Mouse (Mus musculus) heart, postnatal 36 days (tissue): ENCODE measurements around the gene Zdhhc19. TPM values are rescaled to one million over a fixed set of nuclear protein-coding genes. Genes with fewer than 3 reads are reported as not detected.
"Not testable (repeated sequence)": the region's sequence is repeated elsewhere in the genome, so short reads cannot be mapped to it uniquely, and the experiment has no call there.

Experiments
- DNase-seq, 2 experiments: peaks; one replicate each; pipeline ENCODE4 v3.0.0; 2021 to 2022
- intact Hi-C: fragments of 180-260 bp; cut with DNase I; formaldehyde crosslinking; loops from one replicate; pipeline ENCODE4 v1.15.1; 2025
- total RNA-seq, 2 experiments: library from RNA; stranded (reverse); gene quantifications; 2 replicates each; pipeline ENCODE4 v1.2.3; 2021

Zdhhc19 gene
- total RNA-seq, 2 experiments from 2014 or later = not detected

DNA sequence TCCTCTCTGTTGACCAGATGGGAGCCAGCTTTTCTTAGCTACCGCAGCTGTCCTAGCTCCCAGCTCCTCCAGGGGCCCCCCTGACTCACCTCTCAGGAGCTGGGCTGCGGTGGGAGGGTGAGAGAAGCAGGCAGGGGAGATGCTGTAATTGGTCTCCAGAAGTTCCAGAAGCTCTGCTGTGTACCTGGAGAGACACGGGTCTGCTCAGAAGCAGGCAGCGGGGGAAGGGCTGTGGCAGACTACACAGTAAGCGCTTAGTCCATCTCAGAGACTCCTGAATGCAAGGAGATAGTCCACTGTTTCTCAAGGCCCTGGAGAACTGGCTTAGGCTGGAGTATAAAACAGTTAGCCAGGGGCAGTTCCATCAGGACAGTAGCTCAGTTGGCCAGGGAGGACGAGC lies 10.0 kb upstream of the Zdhhc19 start:
- DNase-seq = no peak
- intact Hi-C loops = no loop called here

DNA sequence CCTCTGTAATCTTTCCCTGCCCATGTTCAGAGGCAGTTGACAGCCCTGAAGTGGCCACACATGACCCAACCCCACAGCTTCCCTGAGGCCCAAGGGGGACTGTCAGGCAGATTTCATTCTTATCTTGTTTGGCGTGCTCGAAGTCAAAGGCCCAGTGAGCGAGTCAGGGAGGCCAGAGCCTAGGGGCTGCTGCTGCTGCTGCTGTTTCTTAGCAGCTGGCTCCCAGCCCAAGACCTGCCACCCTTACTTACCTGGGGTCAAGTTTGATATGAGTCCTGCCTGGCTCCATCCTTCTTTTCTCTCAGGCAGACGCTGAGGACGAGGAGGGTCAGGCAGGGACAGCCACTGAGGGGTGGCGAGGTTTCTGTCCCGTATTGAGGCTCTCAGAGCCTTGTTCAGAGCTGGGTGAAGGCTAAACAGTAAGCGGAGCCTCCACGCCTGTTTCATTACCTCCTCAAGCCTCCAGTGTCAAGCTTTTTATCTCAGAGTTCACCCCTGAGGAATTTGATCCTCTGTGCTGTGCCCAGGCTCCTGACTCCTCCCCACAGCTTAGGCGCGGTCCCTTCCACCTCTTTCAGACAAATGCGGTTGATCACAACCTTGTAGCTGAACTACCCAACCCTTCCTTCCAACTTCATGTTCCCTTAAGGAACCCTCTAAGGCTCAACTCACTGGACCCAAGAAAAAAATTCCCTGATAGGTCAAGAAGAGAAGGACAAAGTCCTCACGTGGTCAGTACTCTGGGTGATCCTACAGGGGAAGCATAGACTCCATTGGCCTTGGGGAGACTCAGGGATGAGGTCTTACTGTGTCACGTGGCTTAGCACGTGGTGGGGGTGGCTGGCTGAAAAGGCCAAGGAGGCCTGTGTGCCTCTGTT lies 8.6 kb upstream of the Zdhhc19 start, which contains the start of gene Slc51a:
Gene Slc51a (minus strand): TSS at position 646 of the 878 bp plus-strand sequence.
- no peak for DNase-seq
- intact Hi-C loops = no loop called here

DNA sequence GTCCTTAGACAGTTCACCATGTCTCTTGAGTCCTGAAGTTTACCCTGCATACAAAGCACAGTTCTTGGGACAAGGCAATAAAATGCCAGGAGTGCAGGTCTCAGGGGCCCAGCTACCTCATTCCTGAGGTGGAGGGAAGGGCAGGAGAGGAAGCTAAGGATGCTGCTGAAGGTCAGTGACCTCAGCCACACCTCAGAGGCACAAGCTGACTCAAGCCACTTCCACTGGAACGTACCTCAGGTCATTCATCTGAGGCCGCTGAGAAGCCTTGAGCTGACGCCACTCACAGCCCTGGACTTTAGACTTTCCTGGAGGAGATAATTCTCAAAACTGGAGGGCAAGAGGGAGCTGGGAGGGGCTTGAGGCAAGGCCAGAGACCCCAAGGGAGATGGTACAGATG lies 7.1 kb upstream of the Zdhhc19 start:
- intact Hi-C loops = no loop called here
- DNase-seq = no peak

DNA sequence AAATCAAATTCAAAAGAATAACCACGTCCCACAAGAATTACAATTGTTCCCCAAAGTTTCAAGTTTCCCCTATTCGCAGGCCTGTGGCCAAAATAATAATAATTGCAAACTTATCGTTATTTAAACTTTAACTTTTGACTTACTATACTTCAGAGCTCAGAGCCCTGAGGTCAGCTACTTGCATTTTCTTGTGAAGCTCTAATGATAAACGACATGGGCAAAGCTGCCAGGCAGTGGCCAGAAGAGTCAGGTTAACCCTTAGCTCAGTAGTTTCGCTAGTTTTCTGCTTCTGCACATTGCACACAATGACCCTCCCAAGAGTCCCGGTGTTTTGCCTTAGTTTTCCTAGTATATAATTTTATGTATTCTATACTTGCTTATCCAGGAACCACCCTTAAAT lies 1.7 kb upstream of the Zdhhc19 start:
- DNase-seq, intact Hi-C loops: not testable (repeated sequence)

DNA sequence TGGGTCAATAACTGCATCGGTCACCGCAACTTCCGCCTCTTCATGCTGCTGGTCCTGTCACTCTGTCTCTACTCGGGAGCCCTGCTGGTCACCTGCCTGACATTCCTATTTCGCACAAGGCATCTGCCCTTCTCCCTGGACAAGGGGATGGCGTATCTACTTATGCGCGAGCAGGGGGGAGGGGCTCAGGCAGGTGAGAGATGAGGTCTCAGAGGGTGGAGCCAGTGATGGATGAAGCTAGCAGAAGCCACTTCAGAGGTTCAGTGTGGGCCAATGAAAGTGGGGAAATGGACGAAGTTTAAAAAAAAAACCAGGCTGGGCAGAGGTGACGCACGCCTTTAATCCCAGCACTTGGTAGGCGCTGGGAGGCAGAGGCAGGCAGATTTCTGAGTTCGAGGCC lies 2.9 kb downstream of the Zdhhc19 start:
- intact Hi-C loops = loop anchor here (2.0 to 5.0 kb wide), 3 partner anchors 127 to 382 kb away; no protein-coding TSS in a partner anchor
- DNase-seq = no peak

DNA sequence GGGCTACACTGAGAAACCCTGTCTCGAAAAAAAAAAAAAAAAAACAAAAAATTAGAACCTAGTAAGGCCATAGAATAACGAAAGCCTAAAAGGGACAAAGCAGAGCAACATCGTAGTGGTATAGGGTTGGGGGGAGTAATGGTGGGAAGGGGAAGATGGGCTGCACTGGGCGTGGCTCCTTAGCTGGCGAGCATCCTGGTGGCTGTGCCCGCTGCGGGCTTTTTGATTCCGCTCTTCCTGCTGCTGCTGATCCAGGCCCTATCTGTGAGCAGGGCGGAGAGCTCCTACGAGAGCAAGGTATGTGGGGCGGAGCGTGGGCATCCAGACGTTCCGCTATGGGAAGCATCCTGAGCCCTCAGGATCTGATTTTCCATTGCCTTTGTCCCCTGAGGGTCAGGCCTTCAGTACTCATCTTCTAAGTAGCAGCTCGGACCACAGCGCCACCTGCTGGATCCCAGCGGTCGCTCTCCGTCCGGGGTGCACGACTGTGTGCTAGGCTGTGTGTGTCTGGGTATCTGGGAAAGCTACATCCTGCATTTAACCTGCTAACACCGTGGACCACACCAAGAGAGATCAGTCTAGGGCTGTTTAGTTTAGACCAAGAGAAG lies 3.5 kb downstream of the Zdhhc19 start:
- intact Hi-C loops = loop anchor here (2.0 to 5.0 kb wide), 3 partner anchors 127 to 383 kb away; no protein-coding TSS in a partner anchor
- peak; percentile 81 to 88 for DNase-seq

DNA sequence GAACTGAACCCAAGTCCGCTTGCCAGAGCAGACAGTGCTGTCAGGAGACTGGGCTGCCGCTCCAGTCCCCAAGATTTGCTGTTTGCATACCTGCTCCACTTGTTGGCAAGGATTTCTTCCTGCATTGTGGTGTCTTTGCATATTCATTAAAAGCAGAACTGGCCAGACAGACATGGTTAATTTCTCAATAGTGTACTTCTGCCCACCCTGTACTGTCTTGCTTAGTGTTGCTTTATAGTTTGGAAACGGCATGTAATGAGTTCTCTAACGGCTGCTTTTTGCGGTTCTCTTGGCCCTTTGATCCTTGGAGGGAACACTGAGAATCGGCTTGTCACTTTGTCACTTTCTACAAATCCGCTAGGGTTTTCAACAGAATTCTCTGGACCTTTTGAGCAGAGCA lies 5.4 kb downstream of the Zdhhc19 start:
- intact Hi-C loops = no loop called here
- no peak for DNase-seq

DNA sequence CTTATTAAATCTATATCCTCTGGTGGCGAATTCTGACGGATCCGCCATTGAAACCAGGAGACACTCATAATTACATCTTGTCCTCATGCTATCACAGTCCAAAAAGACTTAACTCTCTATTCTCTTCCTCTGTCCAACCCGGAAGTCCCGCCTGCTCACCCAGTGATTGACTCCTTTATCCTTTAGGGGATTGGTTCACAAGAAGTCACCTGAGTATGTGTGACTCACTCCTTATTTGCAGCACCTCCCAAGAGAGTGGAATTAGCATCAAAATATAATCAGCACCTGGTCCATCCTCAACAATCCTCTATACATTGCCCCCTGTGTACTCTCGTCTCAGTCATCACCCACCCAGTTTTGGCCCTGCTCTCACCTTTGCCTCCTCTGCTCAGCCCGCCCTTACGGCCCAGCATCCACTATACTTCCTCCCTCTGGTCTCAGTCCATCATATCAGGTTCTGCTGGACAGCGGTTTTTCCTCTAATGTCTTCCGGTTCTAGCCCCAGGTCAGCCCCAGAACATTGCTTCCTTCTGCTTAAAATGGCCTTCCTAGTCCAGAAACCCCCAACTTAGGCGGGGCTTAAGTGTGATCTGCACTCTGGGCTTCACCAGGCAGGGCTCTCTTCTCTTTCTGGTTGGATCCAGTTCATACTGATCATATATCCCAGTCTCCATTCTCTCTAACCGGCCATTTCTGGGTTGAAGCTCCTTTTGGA lies 6.7 kb downstream of the Zdhhc19 start:
- intact Hi-C loops = no loop called here
- DNase-seq = no peak

DNA sequence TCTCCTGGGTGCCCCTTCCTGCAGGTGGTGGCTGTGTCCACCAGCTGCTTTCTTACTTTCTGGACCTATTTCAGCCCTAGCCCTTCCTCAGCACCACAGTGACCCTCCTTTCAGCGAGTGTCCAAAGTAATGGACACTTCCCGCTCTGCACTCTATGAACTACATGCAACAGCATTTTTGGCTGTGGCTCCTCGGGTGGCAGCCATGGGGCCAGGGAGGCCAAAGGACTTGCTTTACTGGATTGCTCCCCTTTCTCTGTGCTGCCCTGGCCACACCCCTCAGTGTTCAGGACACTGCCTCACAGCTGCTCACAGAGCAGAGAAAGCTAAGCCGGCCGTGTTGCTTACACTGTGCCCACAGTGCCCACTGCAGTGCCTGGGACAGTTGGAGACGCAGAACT lies 7.6 kb downstream of the Zdhhc19 start:
- DNase-seq = no peak
- intact Hi-C loops = no loop called here

DNA sequence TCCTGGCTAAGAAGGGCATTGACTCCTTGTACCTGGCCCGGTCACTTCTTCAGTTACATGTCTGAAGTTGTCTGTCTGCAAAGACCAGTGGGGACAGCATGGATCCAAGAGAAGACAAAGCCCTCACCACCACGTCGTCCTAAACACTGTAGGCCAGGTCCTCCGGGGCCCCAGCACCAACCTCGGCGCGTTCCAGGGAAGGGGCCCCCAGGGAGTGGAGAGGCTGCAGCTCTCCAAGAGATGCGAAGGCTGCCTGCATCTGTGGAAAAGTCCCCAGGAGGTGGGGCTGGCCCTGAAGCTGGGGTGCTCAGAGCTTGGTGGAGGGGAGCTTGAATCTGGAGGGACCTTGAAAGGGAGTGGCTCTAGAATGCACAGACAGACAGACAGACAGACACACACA lies 10.2 kb downstream of the Zdhhc19 start:
- no peak for DNase-seq
- intact Hi-C loops = loop anchor here (2.0 kb wide), 1 partner anchor 131 kb away; no protein-coding TSS in a partner anchor

DNA sequence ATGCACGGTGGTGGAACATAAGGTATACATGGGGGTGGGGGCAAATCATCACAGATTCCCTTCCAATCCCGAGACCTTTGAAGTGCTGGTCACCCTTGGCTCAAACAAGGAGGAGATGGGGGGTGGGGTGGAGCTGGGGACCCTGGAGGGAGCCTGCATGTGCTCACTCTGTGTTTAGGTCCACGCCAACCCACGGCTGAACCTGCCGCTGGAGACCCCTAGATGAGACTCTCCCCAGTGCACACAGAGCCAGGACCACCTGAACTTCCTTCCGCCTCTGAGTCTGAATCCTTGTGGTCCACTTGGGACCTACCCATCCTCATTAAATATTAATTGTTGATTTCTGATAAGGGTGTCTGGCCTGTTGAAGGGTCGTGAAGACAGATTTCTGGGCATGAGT lies 10.8 kb downstream of the Zdhhc19 start:
- no peak for DNase-seq
- intact Hi-C loops = loop anchor here (2.0 kb wide), 1 partner anchor 130 kb away; no protein-coding TSS in a partner anchor

DNA sequence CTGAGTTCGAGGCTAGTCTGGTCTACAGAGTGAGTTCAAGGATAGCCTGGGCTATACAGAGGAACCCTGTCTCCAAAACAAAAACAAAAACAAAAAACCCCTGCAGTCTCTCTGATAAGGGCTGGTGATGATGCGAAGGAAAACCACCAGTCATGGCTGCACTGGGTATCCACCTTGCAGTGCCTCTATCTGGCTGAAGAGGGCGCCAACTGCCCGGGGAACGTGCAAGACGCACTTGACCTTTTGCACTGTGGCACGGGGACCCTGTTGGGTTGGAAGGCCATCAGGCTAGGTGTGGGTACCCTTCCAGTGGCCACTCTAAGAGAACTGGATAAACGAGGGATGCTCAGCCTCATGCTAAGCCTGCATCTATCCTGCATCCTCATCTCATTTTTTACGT lies 11.3 kb downstream of the Zdhhc19 start:
- intact Hi-C loops = loop anchor here (2.0 kb wide), 1 partner anchor 129 kb away; no protein-coding TSS in a partner anchor
- DNase-seq = peak; percentile 52 to 64

DNA sequence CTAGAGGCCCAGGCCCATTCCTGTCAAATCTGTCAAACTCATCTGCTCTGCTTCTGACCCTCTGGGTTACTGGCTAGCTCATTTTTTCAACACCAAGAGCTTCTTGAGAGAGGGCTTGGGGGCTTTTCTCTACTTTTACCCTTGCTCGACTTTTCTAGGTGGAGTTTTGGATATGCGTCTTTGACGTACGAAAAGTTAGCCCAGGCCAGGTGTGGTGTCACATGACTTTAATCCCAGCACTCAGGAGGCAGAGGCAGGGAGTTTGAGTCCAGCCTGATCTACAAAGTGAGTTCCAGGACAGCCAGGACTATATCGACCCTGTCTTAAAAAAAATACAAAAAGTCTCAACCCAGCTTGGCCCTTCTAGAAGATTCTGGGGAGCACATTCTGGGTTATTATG lies 12.0 kb downstream of the Zdhhc19 start:
- DNase-seq = no peak
- intact Hi-C loops = loop anchor here (1.0 to 2.0 kb wide), 2 partner anchors 101 to 174 kb away; partner anchors contain the start of gene Tfrc

DNA sequence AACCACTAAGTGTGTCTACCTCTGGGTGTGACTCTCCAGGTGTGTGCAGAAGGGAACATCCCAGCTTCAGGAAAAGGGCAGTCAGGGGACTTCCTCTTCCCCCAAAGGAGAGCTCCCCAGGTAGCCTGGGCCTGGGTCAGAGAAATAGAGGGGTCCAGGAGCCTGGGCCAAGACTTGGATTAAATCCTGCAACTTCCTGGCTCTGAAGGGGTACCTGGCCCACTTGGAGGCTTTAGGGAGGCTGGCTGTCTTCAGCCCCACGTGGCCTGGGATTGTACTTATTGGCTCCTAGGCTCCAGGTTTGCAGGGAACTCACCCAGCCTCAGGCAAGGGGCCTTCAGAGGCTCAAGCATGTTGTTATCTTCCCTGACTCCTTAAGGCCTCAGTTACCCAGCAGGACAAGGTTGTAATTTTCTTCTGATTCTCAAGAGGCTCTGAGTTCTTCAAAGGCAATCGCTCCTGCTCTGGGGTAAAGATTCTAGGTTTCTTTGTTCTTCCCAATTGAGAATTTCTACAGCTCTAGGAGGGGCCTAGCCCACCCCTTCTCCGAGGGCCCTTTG lies 12.5 kb downstream of the Zdhhc19 start:
- intact Hi-C loops = loop anchor here (1.0 to 2.0 kb wide), 2 partner anchors 100 to 174 kb away; partner anchors contain the start of gene Tfrc
- DNase-seq = no peak

DNA sequence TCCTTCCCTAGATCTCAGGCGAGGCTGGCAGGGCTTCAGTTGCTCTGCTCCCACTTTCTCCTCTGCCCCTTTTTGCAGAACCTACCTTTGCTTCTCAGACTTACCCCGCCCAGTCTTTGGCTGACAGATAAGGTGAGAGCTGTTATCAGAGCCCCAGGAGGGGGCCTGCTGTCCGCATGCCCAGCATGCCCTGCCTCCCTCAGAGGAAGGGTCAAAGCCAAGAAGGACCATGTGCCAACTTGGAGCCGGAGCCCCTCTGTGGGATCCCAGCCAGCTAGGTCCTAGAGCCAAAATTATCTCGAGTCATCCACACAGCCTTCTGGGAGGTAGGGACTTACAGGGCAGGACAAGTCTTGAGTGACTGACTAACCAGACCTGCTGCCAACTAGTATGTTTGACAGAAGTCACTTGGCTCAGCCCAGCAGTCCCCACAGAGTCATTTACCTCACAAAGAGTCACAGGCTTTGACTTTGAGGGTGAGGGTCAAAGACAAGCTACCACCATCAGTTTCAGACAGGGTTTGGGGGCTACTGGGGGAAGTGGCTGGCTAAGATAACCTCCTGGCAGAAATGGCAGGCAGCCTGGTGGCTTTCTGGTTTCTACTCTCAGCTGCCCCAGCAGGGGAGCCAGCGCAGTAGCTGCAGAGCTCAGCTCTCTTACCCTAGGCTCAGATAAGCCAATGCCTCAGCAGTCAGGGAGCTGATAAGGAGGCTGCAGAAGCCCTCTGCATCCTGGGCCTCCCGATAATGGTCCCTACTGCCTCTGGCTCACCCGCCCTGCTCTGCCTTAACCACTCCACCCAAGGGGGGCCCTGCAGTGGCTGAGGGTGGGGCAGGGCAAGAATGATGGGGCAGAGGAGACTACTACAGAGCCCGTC lies 13.2 kb downstream of the Zdhhc19 start:
- intact Hi-C loops = loop anchor here (2.0 kb wide), 1 partner anchor 99 kb away; the partner anchor contains the start of gene Tfrc

DNA sequence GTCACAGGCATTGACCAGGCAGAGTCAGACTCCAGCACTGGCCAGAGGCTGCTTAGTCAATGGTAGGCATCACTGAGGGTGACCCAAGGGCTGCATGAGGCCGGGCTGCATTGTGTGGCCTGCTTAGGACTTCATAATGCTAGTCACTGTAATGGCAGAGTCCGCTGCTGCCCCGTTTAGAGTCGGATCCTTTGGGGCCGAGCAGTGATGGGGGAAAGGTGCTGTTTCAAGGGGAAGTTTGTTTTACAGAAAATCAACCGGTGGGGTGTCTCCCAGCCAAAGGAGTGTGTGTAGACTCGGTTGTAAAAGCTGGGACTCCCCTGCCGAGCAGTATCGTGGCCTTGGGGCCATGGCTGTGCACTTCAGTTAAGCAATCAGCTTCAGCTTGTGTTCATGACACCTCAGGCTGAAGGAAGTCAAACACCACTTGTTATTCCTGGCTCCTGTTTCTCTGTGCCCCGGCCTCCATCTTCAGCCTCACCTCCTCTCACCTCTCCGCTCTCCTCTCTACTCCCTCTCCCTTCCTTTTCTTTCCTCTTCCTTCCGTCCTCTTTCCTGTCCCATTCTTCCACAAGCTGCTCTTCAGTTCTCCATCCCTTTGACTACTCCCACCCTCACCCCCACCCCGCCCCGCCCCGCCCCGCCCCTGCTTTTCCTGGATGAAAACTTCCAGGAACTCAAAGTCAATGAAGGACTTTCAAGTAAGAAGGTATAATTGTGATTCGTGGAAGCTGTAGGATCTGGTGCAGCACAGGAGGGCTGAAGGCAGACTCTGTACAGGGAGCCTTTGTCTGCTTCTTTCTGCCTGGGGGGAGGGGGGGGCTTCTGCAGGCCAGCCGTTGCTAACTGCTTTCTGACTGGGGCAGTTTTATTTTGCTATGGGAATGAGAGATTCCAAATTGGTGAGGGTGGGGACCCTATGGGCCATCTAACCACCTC lies 14.6 kb downstream of the Zdhhc19 start:
- no peak for DNase-seq
- intact Hi-C loops = no loop called here

More for the DNA sequence above, 13.2 kb downstream of the Zdhhc19 start:
- peak in 1 of 2 experiments; percentile 42 for DNase-seq

DNA sequence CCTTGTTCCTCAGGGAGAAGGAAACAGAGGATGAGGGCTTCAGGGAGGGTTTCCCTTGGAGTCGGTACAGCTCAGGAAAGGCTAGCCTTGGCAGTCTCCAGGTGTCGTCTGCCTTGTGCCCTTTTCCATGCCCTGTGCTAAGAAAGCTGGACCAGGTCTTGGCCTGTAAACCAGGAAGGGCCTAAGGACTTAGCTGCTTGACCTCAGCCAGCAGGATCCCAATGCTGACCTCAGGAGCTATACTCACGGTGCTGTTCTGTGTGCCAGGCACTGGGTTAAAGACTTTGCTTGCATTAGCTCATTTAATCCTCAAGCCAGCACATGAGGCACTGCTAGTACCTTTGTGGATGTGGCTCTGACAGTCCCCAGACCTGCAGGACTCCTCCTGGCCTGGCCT lies 15.3 kb downstream of the Zdhhc19 start:
- intact Hi-C loops = no loop called here
- DNase-seq = no peak

DNA sequence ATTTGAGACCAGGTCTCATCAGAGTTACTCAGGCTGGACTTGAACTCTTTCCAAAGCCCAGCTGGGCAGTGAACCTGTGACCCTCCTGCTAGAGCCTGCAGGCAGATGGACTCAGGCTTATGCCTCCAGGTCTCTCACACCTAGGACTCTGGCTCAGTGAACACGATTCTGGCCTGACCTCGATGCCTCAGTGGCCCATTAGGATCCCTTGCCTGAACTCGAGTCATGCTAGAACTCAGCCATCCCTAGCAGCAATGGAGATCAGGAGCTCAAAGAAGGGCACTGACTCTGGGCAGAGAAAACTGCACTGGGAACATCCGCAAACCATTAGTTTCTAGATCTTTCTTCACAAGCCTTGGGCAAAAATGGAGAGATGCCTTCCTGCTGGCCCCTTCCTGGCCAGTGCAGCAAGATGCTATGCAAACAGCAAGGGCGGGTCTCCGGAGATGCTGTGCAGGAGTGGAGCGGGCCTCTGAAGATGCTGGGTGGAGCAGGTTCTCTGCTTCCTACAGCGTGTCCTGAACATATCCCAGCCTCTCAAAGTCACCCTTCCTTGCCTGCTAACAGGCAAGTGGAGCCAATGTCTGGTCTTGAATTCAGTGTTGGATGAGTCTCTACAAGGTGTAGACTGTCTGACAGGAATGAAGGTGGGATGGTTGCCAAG lies 15.9 kb downstream of the Zdhhc19 start:
- intact Hi-C loops = no loop called here
- no peak for DNase-seq
